19 mouse cellular contexts compared by ENCODE assay signal in the genomic region with DNA sequence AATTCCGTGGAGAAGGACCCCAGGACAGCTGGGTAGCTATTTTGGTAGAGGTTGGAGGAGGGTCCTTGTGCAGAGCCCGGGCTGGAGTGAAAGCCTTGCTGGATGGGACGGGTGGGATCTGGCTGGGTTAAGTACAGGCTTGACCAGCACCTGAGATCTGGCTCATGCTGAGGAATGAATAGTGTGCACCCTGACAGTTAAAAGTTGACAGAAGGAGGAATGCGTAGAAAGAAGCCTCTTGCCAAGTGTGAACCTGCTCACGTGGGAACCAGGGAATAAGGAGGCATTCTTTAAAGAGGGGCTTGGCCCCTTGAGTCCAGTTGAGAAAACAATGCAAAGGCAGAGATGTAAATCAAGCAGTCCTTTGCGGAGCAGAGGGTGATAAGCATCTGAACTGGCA.
DNase-seq lines count a peak whose midpoint lies in the region; ATAC-seq and TF ChIP-seq lines count a peak whose summit lies in the region.
"Had no signal": no experiment of that assay in that cellular context is flagged by ENCODE, and none has a peak within 500 bp of the region (broad histone marks: within the 10 kb centered on the region; RNA-seq: fewer than 3 reads in every experiment).

No protein-coding gene starts in this region.

- H3K9ac ChIP-seq in heart, embryonic 11.5 days (ENCODE audit: low read depth, low read length) = no peak overlapping the region
- no peak overlapping the region for H3K9ac ChIP-seq in kidney, embryonic 14.5 days (ENCODE audit: low read depth, low read length)
- no peak overlapping the region for H3K9ac ChIP-seq in lung, embryonic 16.5 days (ENCODE audit: low read length)
- H3K9ac ChIP-seq in intestine, embryonic 15.5 days = peak overlapping the region; percentile 26; the same call in 1 of the 2 replicates
- H3K9ac ChIP-seq: embryonic facial prominence, embryonic 12.5 days; limb, embryonic 15.5 days; neural tube, embryonic 15.5 days had no signal

- H3K4me3 ChIP-seq in heart, embryonic 11.5 days (ENCODE audit: low read depth, low read length) = no peak overlapping the region
- H3K4me3 ChIP-seq in kidney, embryonic 14.5 days (ENCODE audit: low read length) = no peak overlapping the region
- no peak overlapping the region for H3K4me3 ChIP-seq in lung, embryonic 16.5 days (ENCODE audit: low read length)
- H3K4me3 ChIP-seq in lung, adult 2 months (replicated peaks; ENCODE audit: extremely low read depth, low read depth, low read length) = no peak overlapping the region
- H3K4me3 ChIP-seq in intestine, embryonic 15.5 days (replicated peaks) = no peak overlapping the region
- no peak overlapping the region for H3K4me3 ChIP-seq in gastrocnemius, adult 2 months
- H3K4me3 ChIP-seq: embryonic facial prominence, embryonic 12.5 days; limb, embryonic 15.5 days; midbrain, embryonic 10.5 days; neural tube, embryonic 15.5 days had no signal

- no peaks in the 10 kb centered on the region for H3K36me3 ChIP-seq in heart, embryonic 11.5 days (ENCODE audit: control insufficient read depth, insufficient read depth, low read length)
- no peaks in the 10 kb centered on the region for H3K36me3 ChIP-seq in kidney, embryonic 14.5 days (ENCODE audit: control insufficient read depth, insufficient read depth, low read length)
- no peaks in the 10 kb centered on the region for H3K36me3 ChIP-seq in lung, embryonic 16.5 days (ENCODE audit: control insufficient read depth, insufficient read depth, low read length)
- H3K36me3 ChIP-seq in intestine, embryonic 15.5 days = no peaks in the 10 kb centered on the region
- H3K36me3 ChIP-seq: embryonic facial prominence, embryonic 12.5 days; limb, embryonic 15.5 days; midbrain, embryonic 10.5 days; neural tube, embryonic 15.5 days had no signal

- H3K4me2 ChIP-seq in heart, embryonic 11.5 days = 0 out of 2 replicates have a peak overlapping the region, but pooled peaks have one; percentile 3
- H3K4me2 ChIP-seq in kidney, embryonic 14.5 days (replicated peaks; ENCODE audit: low read depth, low read length) = no peak overlapping the region
- H3K4me2 ChIP-seq in lung, embryonic 16.5 days (ENCODE audit: low read depth, low read length) = no peak overlapping the region
- H3K4me2 ChIP-seq in intestine, embryonic 15.5 days (replicated peaks) = no peak overlapping the region
- H3K4me2 ChIP-seq: embryonic facial prominence, embryonic 12.5 days; limb, embryonic 15.5 days; neural tube, embryonic 15.5 days had no signal

- intact Hi-C loops in gastrocnemius, adult 2 months (cut with DNase I) = no loop called here

- no peaks in the 10 kb centered on the region for H3K9me3 ChIP-seq in heart, embryonic 11.5 days (replicated peaks; ENCODE audit: control insufficient read depth, low read length)
- no peaks in the 10 kb centered on the region for H3K9me3 ChIP-seq in kidney, embryonic 14.5 days (ENCODE audit: control insufficient read depth, low read length)
- no peaks in the 10 kb centered on the region for H3K9me3 ChIP-seq in lung, embryonic 16.5 days (ENCODE audit: control insufficient read depth, low read length)
- no peaks in the 10 kb centered on the region for H3K9me3 ChIP-seq in intestine, embryonic 15.5 days
- H3K9me3 ChIP-seq: embryonic facial prominence, embryonic 12.5 days; limb, embryonic 15.5 days; midbrain, embryonic 10.5 days; neural tube, embryonic 15.5 days had no signal

- no peak for TF ChIP-seq CTCF in lung, adult 2 months (IDR thresholded peaks at IDR 0.05; ENCODE audit: insufficient read depth, low read length)
- TF ChIP-seq CTCF in gastrocnemius, adult 2 months (IDR thresholded peaks at IDR 0.05) = no peak

- peaks cover 56% of the 10 kb centered on the region for H3K4me1 ChIP-seq in heart, embryonic 11.5 days (ENCODE audit: control insufficient read depth, insufficient read depth, low read length)
- peaks cover 28% of the 10 kb centered on the region for H3K4me1 ChIP-seq in kidney, embryonic 14.5 days (ENCODE audit: control insufficient read depth, insufficient read depth, low read length)
- H3K4me1 ChIP-seq in lung, embryonic 16.5 days (replicated peaks; ENCODE audit: control insufficient read depth, insufficient read depth, low read length) = peaks cover 39% of the 10 kb centered on the region
- H3K4me1 ChIP-seq in lung, adult 2 months (ENCODE audit: control insufficient read depth, insufficient read depth, low read length) = peaks cover 5% of the 10 kb centered on the region; the same call in 1 of the 2 replicates
- H3K4me1 ChIP-seq in intestine, embryonic 15.5 days (replicated peaks) = peaks cover 21% of the 10 kb centered on the region

- H3K27ac ChIP-seq in heart, embryonic 11.5 days (ENCODE audit: low read depth, low read length) = peak overlapping the region; percentile 68
- H3K27ac ChIP-seq in kidney, embryonic 14.5 days (ENCODE audit: low read depth, low read length) = no peak overlapping the region
- peak overlapping the region; percentile 11; the same call in 1 of the 2 replicates for H3K27ac ChIP-seq in lung, embryonic 16.5 days (ENCODE audit: low read length)
- H3K27ac ChIP-seq in intestine, embryonic 15.5 days = no peak overlapping the region
- no peak overlapping the region for H3K27ac ChIP-seq in gastrocnemius, adult 2 months
- H3K27ac ChIP-seq: embryonic facial prominence, embryonic 12.5 days; limb, embryonic 15.5 days; neural tube, embryonic 15.5 days; stomach, postnatal 0 days had no signal

- WGBS in heart, embryonic 11.5 days (ENCODE audit: insufficient replicate concordance) = 15% methylated on average over 6 of the region's 6 CpGs
- WGBS in kidney, embryonic 14.5 days = 37% methylated on average over 6 of the region's 6 CpGs
- 24% methylated on average over 6 of the region's 6 CpGs for WGBS in lung, embryonic 16.5 days
- WGBS in lung, adult 2 months = 36% methylated on average over 6 of the region's 6 CpGs
- WGBS in intestine, embryonic 15.5 days = 32% methylated on average over 6 of the region's 6 CpGs

- no peak for TF ChIP-seq POLR2A in lung, adult 2 months (IDR thresholded peaks at IDR 0.05; ENCODE audit: borderline replicate concordance, extremely low read depth, low read depth, low read length)

- no peak for DNase-seq in heart, adult 18-20 months
- no peak for DNase-seq in kidney, postnatal 4 days
- no peak for DNase-seq in lung, adult 2 months
- DNase-seq in gastrocnemius, adult 2 months = no peak
- DNase-seq: adrenal gland, postnatal 36 days; cerebellum, adult 2 months; layer of hippocampus, postnatal 36 days; right cerebral cortex, postnatal 25 days; thymus, postnatal 36 days had no signal

- ATAC-seq in heart, embryonic 11.5 days (replicated peaks; ENCODE audit: insufficient number of reproducible peaks, low FRiP score, low TSS enrichment) = 0 out of 2 replicates have a peak, but pooled peaks have one; percentile 26
- ATAC-seq in kidney, embryonic 14.5 days (ENCODE audit: low FRiP score, low TSS enrichment) = peak; percentile 59; the same call in 1 of the 2 replicates
- peak; percentile 39; the same call in 1 of the 2 replicates for ATAC-seq in lung, embryonic 16.5 days (ENCODE audit: low read depth)
- ATAC-seq in intestine, embryonic 15.5 days = no peak

- no peaks in the 10 kb centered on the region for H3K27me3 ChIP-seq in heart, embryonic 11.5 days (ENCODE audit: control insufficient read depth, insufficient read depth, low read length)
- no peaks in the 10 kb centered on the region for H3K27me3 ChIP-seq in kidney, embryonic 14.5 days (ENCODE audit: control insufficient read depth, insufficient read depth, low read length)
- no peaks in the 10 kb centered on the region for H3K27me3 ChIP-seq in lung, embryonic 16.5 days (ENCODE audit: control insufficient read depth, insufficient read depth, low read depth, low read length)
- H3K27me3 ChIP-seq in intestine, embryonic 15.5 days (replicated peaks) = no peaks in the 10 kb centered on the region
- H3K27me3 ChIP-seq: embryonic facial prominence, embryonic 12.5 days; limb, embryonic 15.5 days; neural tube, embryonic 15.5 days; Patski had no signal

Comparison
In these comparisons a context has a peak if more than half of its experiments do, and no peak if none do; other contexts are left out.
1. H3K27ac ChIP-seq: peak in heart, embryonic 11.5 days (single experiment) and lung, embryonic 16.5 days (single experiment); none in kidney, embryonic 14.5 days (single experiment), intestine, embryonic 15.5 days (single experiment) and gastrocnemius, adult 2 months (single experiment).